Mouse (Mus musculus) duodenum, adult 2 months (tissue): ENCODE measurements around the gene Clybl. TPM values are rescaled to one million over a fixed set of nuclear protein-coding genes. Genes with fewer than 3 reads are reported as not detected.

Experiments
- polyA plus RNA-seq: library from polyadenylated mRNA; depleted of rRNA; stranded (reverse); fragments of >200 nt; gene quantifications from 2 replicates; pipeline ENCODE4 v1.2.3, GENCODE M21; 2012; ENCODE audit warnings: low replicate concordance; rRNA removed

Gene Clybl
- polyA plus RNA-seq = 2.3 and 2.4 TPM in 2 replicates

DNA sequence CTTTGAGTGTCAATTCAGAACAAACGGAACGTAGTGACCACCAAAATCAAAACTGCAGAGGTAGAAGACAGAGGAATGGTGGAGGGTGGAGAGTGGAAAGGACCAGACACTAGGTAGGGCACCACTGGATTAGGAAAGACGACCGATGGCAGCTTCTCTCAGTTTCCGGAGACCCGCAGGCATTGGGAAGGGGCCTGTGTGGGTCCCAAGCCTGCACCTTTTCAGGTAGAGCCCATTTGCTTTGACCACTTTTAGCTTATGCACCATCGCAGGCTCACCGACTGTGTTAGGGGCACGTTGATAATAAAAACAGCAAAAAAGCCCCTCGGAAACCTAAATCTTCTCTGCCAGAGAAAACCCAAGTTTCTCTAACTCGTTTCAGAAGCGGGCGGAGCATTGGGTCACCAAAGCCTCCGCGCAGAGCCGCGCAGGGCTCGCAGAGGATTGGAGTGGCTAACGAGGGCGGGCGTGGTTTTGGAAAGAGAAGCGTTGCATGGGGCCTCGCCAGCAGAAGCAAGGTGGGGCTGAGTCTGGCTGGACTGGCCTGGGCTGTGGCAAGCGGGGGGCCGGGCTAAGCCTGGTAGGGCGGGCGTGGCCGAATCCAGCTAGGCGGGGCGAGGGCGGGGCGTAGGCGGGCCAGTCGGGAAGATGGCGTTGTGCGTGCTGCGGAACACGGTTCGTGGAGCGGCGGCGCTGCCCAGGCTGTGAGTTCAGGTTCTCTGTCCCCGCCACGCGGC, at the start of gene Clybl:
TSS of gene Clybl (plus strand) at position 627 of the 737 bp plus-strand sequence.

GRCm38 (mm10) chr14:122450496-122451382, 269.2 kb downstream of the Clybl start, which contains the start of gene Gm5089:
Gm5089 (minus strand) TSS chr14:122451115.

Other genes with a start within 250 kb of the Clybl start
- 0.23 and 0.63 TPM in 2 replicates for gene Gpr183, start 216.5 kb upstream of the Clybl start, polyA plus RNA-seq
- 0.32 TPM in 1 of 2 replicates, not detected in the other for gene Timm8a2, start 147.0 kb upstream of the Clybl start, polyA plus RNA-seq
- gene Tm9sf2, start 74.7 kb upstream of the Clybl start, polyA plus RNA-seq = 386 and 1,295 TPM in 2 replicates